In the genomic region with DNA sequence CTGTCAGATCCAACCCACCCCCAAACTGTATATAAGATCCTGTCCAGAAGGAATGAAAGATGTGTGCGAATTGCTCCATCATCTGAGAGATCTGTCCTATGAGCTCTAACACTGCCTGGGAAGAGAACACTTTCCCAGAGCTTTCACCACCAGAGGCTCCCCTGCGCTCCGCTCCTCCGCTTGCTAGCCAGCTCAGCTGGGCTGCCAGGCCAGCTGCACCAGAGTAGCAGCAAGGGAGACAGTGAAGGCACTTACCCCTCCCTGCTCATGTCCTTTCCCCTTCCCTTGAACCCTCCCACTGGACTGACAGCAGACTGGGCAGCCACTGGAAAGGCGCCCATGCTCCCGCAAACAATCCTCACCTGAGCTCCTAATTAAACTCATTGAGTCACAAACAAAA, we compare ENCODE assay signal across 21 mouse cellular contexts. TPM values are rescaled to one million over a fixed set of nuclear protein-coding genes. Genes with fewer than 3 reads are reported as not detected.
DNase-seq lines count a peak whose midpoint lies in the region; ATAC-seq and TF ChIP-seq lines count a peak whose summit lies in the region.
"Had no signal": no experiment of that assay in that cellular context is flagged by ENCODE, and none has a peak within 500 bp of the region (broad histone marks: within the 10 kb centered on the region; RNA-seq: fewer than 3 reads in every experiment).

No protein-coding gene starts in this region.

- no peak for TF ChIP-seq POLR2A in kidney, adult 2 months (IDR thresholded peaks at IDR 0.05; ENCODE audit: low read depth, low read length)

- ATAC-seq in kidney, embryonic 15.5 days (replicated peaks; ENCODE audit: low FRiP score): peak; percentile 58; the same call in 1 of the 2 replicates
- ATAC-seq in stomach, postnatal 0 days (ENCODE audit: low FRiP score, low TSS enrichment): no peak
- no peak for ATAC-seq in erythroid progenitor cell, adult 5-6 weeks (replicated peaks; ENCODE audit: low FRiP score, poor library complexity, severe bottlenecking)
- ATAC-seq: activated CD4-positive, CD25-positive, alpha-beta regulatory T cell, adult 4 months; hindbrain, embryonic 16.5 days had no signal

- no peak for TF ChIP-seq EP300 in stomach, postnatal 0 days (optimal IDR thresholded peaks at IDR 0.05)

- no peak overlapping the region for H3K4me3 ChIP-seq in gastrocnemius, adult 2 months
- no peak overlapping the region for H3K4me3 ChIP-seq in kidney, embryonic 15.5 days (replicated peaks)
- H3K4me3 ChIP-seq in kidney, adult 2 months (ENCODE audit: insufficient read depth, low read depth, low read length): no peak overlapping the region
- no peak overlapping the region for H3K4me3 ChIP-seq in stomach, postnatal 0 days (ENCODE audit: low read depth, low read length)
- H3K4me3 ChIP-seq: embryonic facial prominence, embryonic 13.5 days; forebrain, embryonic 12.5 days had no signal

- H3K36me3 ChIP-seq in kidney, embryonic 15.5 days: no peaks in the 10 kb centered on the region
- no peaks in the 10 kb centered on the region for H3K36me3 ChIP-seq in kidney, adult 2 months (ENCODE audit: control insufficient read depth, insufficient read depth, low read length)
- H3K36me3 ChIP-seq in stomach, postnatal 0 days (ENCODE audit: control insufficient read depth, insufficient read depth, low read length): no peaks in the 10 kb centered on the region
- H3K36me3 ChIP-seq: embryonic facial prominence, embryonic 13.5 days; forebrain, embryonic 12.5 days had no signal

- H3K27ac ChIP-seq in gastrocnemius, adult 2 months: no peak overlapping the region
- no peak overlapping the region for H3K27ac ChIP-seq in kidney, embryonic 15.5 days
- no peak overlapping the region for H3K27ac ChIP-seq in kidney, adult 2 months (ENCODE audit: insufficient read depth, low read depth, low read length)
- no peak overlapping the region for H3K27ac ChIP-seq in stomach, postnatal 0 days (replicated peaks)
- H3K27ac ChIP-seq: embryonic facial prominence, embryonic 13.5 days; forebrain, embryonic 12.5 days; macrophage had no signal

- H3K4me2 ChIP-seq in kidney, embryonic 15.5 days: no peak overlapping the region
- no peak overlapping the region for H3K4me2 ChIP-seq in stomach, postnatal 0 days (replicated peaks; ENCODE audit: low read depth)
- H3K4me2 ChIP-seq: embryonic facial prominence, embryonic 13.5 days; forebrain, embryonic 12.5 days; heart, embryonic 11.5 days; midbrain, embryonic 11.5 days had no signal

- H3K9me3 ChIP-seq in kidney, embryonic 15.5 days (replicated peaks): no peaks in the 10 kb centered on the region
- no peaks in the 10 kb centered on the region for H3K9me3 ChIP-seq in stomach, postnatal 0 days (ENCODE audit: control insufficient read depth, low read length)
- H3K9me3 ChIP-seq: embryonic facial prominence, embryonic 13.5 days; forebrain, embryonic 12.5 days had no signal

- intact Hi-C loops in gastrocnemius, adult 2 months (cut with DNase I): no loop called here
- intact Hi-C loops in gastrocnemius, postnatal 36 days (cut with DNase I): no loop called here

- H3K4me1 ChIP-seq in kidney, embryonic 15.5 days: peaks cover 6% of the 10 kb centered on the region
- H3K4me1 ChIP-seq in kidney, adult 2 months (ENCODE audit: control insufficient read depth, insufficient read depth, low read length): no peaks in the 10 kb centered on the region
- no peaks in the 10 kb centered on the region for H3K4me1 ChIP-seq in stomach, postnatal 0 days (replicated peaks; ENCODE audit: control insufficient read depth, insufficient read depth)
- H3K4me1 ChIP-seq: embryonic facial prominence, embryonic 13.5 days; forebrain, embryonic 12.5 days had no signal

- DNase-seq in gastrocnemius, adult 2 months: peak; percentile 34
- DNase-seq in gastrocnemius, postnatal 36 days: no peak
- DNase-seq in kidney, adult 2 months: no peak
- peak; percentile 40 for DNase-seq in right cerebral cortex, postnatal 14 days
- no peak for DNase-seq in right cerebral cortex, adult 2 months (ENCODE audit: low spot score in 2 of 2)
- DNase-seq in stomach, postnatal 0 days (ENCODE audit: low spot score): no peak
- DNase-seq: adrenal gland, postnatal 14 days; B cell, adult 2 months; cerebellum, adult 8-10 months; heart, postnatal 36 days; left cerebral cortex, postnatal 4 days; lung, adult 2 months had no signal

- TF ChIP-seq CTCF in gastrocnemius, adult 2 months (IDR thresholded peaks at IDR 0.05): no peak; the same call in 1 of the 2 replicates
- no peak for TF ChIP-seq CTCF in kidney, adult 2 months (conservative IDR thresholded peaks at IDR 0.05; ENCODE audit: insufficient read depth, insufficient read length, low read depth, low read length)
- TF ChIP-seq CTCF in stomach, postnatal 0 days (IDR thresholded peaks at IDR 0.05; ENCODE audit: low read depth): peak; percentile 32; the same call in 1 of the 2 replicates

- no peak overlapping the region for H3K9ac ChIP-seq in kidney, embryonic 15.5 days
- no peak overlapping the region for H3K9ac ChIP-seq in stomach, postnatal 0 days (ENCODE audit: low read length)
- H3K9ac ChIP-seq: embryonic facial prominence, embryonic 13.5 days; forebrain, embryonic 12.5 days had no signal

- no peaks in the 10 kb centered on the region for H3K27me3 ChIP-seq in kidney, embryonic 15.5 days
- H3K27me3 ChIP-seq in kidney, adult 2 months (replicated peaks; ENCODE audit: control insufficient read depth, insufficient read depth, low read length): no peaks in the 10 kb centered on the region
- no peaks in the 10 kb centered on the region for H3K27me3 ChIP-seq in stomach, postnatal 0 days (ENCODE audit: control insufficient read depth, insufficient read depth, low read length)
- H3K27me3 ChIP-seq: embryonic facial prominence, embryonic 13.5 days had no signal

- WGBS in kidney, embryonic 15.5 days: 52% methylated on average over 6 of the region's 6 CpGs
- WGBS in kidney, adult 2 months: 54% methylated on average over 6 of the region's 6 CpGs
- WGBS in stomach, postnatal 0 days: 40% methylated on average over 6 of the region's 6 CpGs

RNA-seq across cellular contexts. Expression of gene Pan3, which starts 6.3 kb away (rescaled TPM):
- total RNA-seq in gastrocnemius, adult 2 months (2021): 10 to 100 TPM; 17.4 to 29.3 TPM
- total RNA-seq in gastrocnemius, postnatal 36 days (2021): 10 to 100 TPM; 20.7 to 22.9 TPM
- polyA plus RNA-seq in kidney, embryonic 15.5 days (2015; fragmentation: Nextera tagmentation; extraction: Ambion mirVana): 73.7 and 77.6 TPM in 2 replicates
- polyA plus RNA-seq in kidney, adult 2 months (2012; rRNA removed): 37.9 and 47.2 TPM in 2 replicates
- polyA plus RNA-seq in stomach, postnatal 0 days (2015; fragmentation: Nextera tagmentation; extraction: Ambion mirVana): 38.4 and 44.4 TPM in 2 replicates
- 317 and 399 TPM in 2 replicates for total RNA-seq in erythroid progenitor cell, adult 5-6 weeks (2015; ENCODE audit: low replicate concordance)
- 157 and 205 TPM in 2 replicates for total RNA-seq in erythroid progenitor cell, adult 5-6 weeks (2017; ENCODE audit: low replicate concordance)

RNA-seq across cellular contexts. Expression of gene Flt3, which starts 23.3 kb away (rescaled TPM):
- not detected for total RNA-seq in gastrocnemius, adult 2 months (2021)
- total RNA-seq in gastrocnemius, postnatal 36 days (2021): under 1 TPM in 1 of 2 experiments, not detected in 1; 0.07 TPM
- polyA plus RNA-seq in kidney, embryonic 15.5 days (2015; fragmentation: Nextera tagmentation; extraction: Ambion mirVana): 0.05 and 0.18 TPM in 2 replicates
- polyA plus RNA-seq in kidney, adult 2 months (2012; rRNA removed): 0.26 and 0.78 TPM in 2 replicates
- polyA plus RNA-seq in stomach, postnatal 0 days (2015; fragmentation: Nextera tagmentation; extraction: Ambion mirVana): 0.10 and 0.15 TPM in 2 replicates
- 1.4 and 2.1 TPM in 2 replicates for total RNA-seq in erythroid progenitor cell, adult 5-6 weeks (2015; ENCODE audit: low replicate concordance)
- 0.45 and 2.3 TPM in 2 replicates for total RNA-seq in erythroid progenitor cell, adult 5-6 weeks (2017; ENCODE audit: low replicate concordance)

Comparison
In these comparisons a context has a peak if more than half of its experiments do, and no peak if none do; other contexts are left out.
1. DNase-seq: peak in gastrocnemius, adult 2 months (single experiment) and right cerebral cortex, postnatal 14 days (single experiment); none in gastrocnemius, postnatal 36 days (0 of 2), kidney, adult 2 months (single experiment), right cerebral cortex, adult 2 months (0 of 2) and stomach, postnatal 0 days (single experiment).
2. RNA of gene Pan3, which starts 6.3 kb away (total RNA-seq): 157 to 399 TPM in erythroid progenitor cell, adult 5-6 weeks; 17.4 to 29.3 TPM in gastrocnemius, adult 2 months and 20.7 to 22.9 TPM in gastrocnemius, postnatal 36 days; every median in the first group is over 4 times any median in the second.